Mouse (Mus musculus) bone marrow, adult 2 months (tissue): ENCODE measurements around the gene Lrrc15.

Experiments used
- CTCF ChIP-seq: fragments of 200-500 bp; IDR thresholded peaks from 2 replicates; pipeline ENCODE4 v1.5.1; 2011; ENCODE audit warnings: low read length, control low read depth; ENCODE audit not compliant: control insufficient read depth, insufficient read depth
- POLR2A ChIP-seq: fragments of 200-500 bp; IDR thresholded peaks from 2 replicates; pipeline ENCODE4 v1.6.1; 2011; ENCODE audit warnings: low read depth, mild to moderate bottlenecking, control low read depth, low read length, borderline replicate concordance; ENCODE audit not compliant: control insufficient read depth

GRCm38 (mm10) chr16:30227352-30227751 is 55.7 kb downstream of the Lrrc15 start:
- TF ChIP-seq CTCF (no peak), POLR2A (no peak)
